Mouse (Mus musculus): ENCODE measurements around the gene Plekhm1.
"Not testable (repeated sequence)": the region's sequence is repeated elsewhere in the genome, so short reads cannot be mapped to it uniquely, and the experiment has no call there.

The Plekhm1 gene

GRCm38 (mm10) chr11:103411981-103412949, at the start of gene Plekhm1:
Gene Plekhm1, minus strand, starts transcription at chr11:103412687.
- peak; percentile 88 for DNase-seq (ENCODE audit: low read depth, low spot score)

GRCm38 (mm10) chr11:103451105-103451504, 38.6 kb upstream of the Plekhm1 start:
- DNase-seq (ENCODE audit: low read depth, low spot score): not testable (repeated sequence)

- not testable (repeated sequence) for DNase-seq (ENCODE audit: low read depth, low spot score)
Observed at GRCm38 (mm10) chr11:103449721-103450120, 37.2 kb upstream of the Plekhm1 start.

GRCm38 (mm10) chr11:103443678-103444077, 31.2 kb upstream of the Plekhm1 start:
- no peak for DNase-seq (ENCODE audit: low read depth, low spot score)

GRCm38 (mm10) chr11:103436282-103436681, 23.8 kb upstream of the Plekhm1 start:
- DNase-seq (ENCODE audit: low read depth, low spot score): no peak

GRCm38 (mm10) chr11:103425031-103425430, 12.5 kb upstream of the Plekhm1 start:
- no peak for DNase-seq (ENCODE audit: low read depth, low spot score)

- DNase-seq (ENCODE audit: low read depth, low spot score): no peak
Observed at GRCm38 (mm10) chr11:103419667-103420066, 7.2 kb upstream of the Plekhm1 start.

GRCm38 (mm10) chr11:103419226-103419625, 6.7 kb upstream of the Plekhm1 start:
- no peak for DNase-seq (ENCODE audit: low read depth, low spot score)

GRCm38 (mm10) chr11:103413516-103413915, 1.0 kb upstream of the Plekhm1 start:
- no peak for DNase-seq (ENCODE audit: low read depth, low spot score)

- no peak for DNase-seq (ENCODE audit: low read depth, low spot score)
Observed at GRCm38 (mm10) chr11:103412950-103413423, 500 bp upstream of the Plekhm1 start.

GRCm38 (mm10) chr11:103411301-103411700, 1.2 kb downstream of the Plekhm1 start:
- no peak for DNase-seq (ENCODE audit: low read depth, low spot score)

- no peak for DNase-seq (ENCODE audit: low read depth, low spot score)
Observed at GRCm38 (mm10) chr11:103408880-103409279, 3.6 kb downstream of the Plekhm1 start.

GRCm38 (mm10) chr11:103407136-103407535, 5.4 kb downstream of the Plekhm1 start:
- not testable (repeated sequence) for DNase-seq (ENCODE audit: low read depth, low spot score)

- DNase-seq (ENCODE audit: low read depth, low spot score): no peak
Observed at GRCm38 (mm10) chr11:103406551-103406950, 5.9 kb downstream of the Plekhm1 start.

GRCm38 (mm10) chr11:103405814-103406213, 6.7 kb downstream of the Plekhm1 start:
- no peak for DNase-seq (ENCODE audit: low read depth, low spot score)

GRCm38 (mm10) chr11:103404618-103405017, 7.9 kb downstream of the Plekhm1 start:
- no peak for DNase-seq (ENCODE audit: low read depth, low spot score)

- DNase-seq (ENCODE audit: low read depth, low spot score): no peak
Observed at GRCm38 (mm10) chr11:103403776-103404175, 8.7 kb downstream of the Plekhm1 start.

- no peak for DNase-seq (ENCODE audit: low read depth, low spot score)
Observed at GRCm38 (mm10) chr11:103402738-103403137, 9.7 kb downstream of the Plekhm1 start.

GRCm38 (mm10) chr11:103402198-103402597, 10.3 kb downstream of the Plekhm1 start:
- no peak for DNase-seq (ENCODE audit: low read depth, low spot score)

GRCm38 (mm10) chr11:103399986-103400385, 12.5 kb downstream of the Plekhm1 start:
- DNase-seq (ENCODE audit: low read depth, low spot score): no peak

GRCm38 (mm10) chr11:103399050-103399449, 13.4 kb downstream of the Plekhm1 start:
- DNase-seq (ENCODE audit: low read depth, low spot score): no peak

- DNase-seq (ENCODE audit: low read depth, low spot score): no peak
Observed at GRCm38 (mm10) chr11:103396682-103397081, 15.8 kb downstream of the Plekhm1 start.

- no peak for DNase-seq (ENCODE audit: low read depth, low spot score)
Observed at GRCm38 (mm10) chr11:103396236-103396635, 16.3 kb downstream of the Plekhm1 start.
